Mouse (Mus musculus): ENCODE measurements around the gene Thumpd3. TPM values are rescaled to one million over a fixed set of nuclear protein-coding genes. Genes with fewer than 3 reads are reported as not detected.

The Thumpd3 gene
- 67.9 and 68.5 TPM in 2 replicates for polyA plus RNA-seq (2015; fragmentation: Nextera tagmentation; extraction: Ambion mirVana)

DNA sequence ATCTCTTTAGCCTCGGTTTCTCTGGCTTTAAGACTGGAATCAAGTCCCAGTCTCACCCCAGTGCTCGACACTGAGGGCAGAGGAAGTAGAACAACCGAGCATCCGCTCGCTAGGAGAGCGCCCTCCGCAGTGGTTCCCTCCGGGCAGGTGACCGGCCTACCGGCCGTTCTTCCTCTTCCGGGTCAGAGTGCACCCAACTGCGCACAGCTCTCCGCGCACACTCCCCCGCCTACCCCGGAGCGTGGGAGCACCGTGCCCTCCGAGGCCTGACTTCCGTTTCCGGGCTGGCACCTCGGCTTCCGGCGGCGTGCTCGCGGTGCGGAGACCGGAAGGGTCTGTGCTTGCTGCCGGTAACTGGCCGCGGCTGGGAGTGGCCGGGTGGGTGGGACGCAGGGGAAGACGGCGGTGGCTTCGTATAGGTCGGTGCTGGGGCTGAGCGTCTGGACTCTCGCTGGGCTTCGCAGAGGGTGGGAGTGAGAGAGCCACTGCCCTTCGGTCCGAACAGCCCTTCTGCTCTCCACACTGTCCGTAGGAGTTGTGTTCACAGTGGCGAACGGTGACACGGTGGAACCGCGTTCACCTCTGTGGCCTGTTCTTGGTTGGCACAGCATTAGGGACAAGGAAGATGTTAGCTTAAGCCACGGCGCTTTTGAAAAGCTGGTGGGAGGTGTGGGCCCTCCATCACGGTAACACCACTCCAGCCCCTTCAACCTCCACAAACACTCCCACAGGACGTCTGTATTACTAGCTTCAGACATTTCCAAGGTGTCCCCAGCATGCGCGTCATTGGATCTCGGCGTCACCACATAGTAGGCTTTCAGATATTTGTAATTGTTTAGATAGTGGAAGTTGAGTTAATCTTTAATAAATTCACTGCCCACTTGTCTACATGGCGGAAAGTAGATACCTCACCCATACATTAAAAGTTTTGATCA, at the start of gene Thumpd3:
Gene Thumpd3, plus strand, starts transcription at position 185 of the 935 bp plus-strand sequence.
- peak; percentile 99 for DNase-seq (ENCODE audit: low spot score)

DNA sequence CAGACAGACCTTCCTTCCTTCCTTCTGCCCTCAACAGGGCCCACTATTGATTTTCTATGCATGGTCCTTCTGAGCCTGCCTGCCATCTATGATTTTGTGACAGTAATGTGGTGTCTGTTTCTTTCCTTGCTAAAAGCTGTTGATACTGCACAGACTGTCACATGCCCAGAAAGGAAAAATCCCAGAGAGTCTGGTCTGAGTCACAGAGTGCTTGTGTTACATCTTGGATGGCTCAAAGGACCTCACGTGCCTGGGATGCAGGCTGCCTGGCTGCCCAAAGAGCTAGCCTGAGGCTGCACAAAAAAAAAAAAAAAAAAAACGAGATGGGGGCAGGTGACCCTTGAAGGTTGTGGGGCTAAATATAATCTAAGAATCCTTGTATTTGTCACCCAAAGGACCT, 46.8 kb upstream of the Thumpd3 start:
- no peak for DNase-seq (ENCODE audit: low spot score)

DNA sequence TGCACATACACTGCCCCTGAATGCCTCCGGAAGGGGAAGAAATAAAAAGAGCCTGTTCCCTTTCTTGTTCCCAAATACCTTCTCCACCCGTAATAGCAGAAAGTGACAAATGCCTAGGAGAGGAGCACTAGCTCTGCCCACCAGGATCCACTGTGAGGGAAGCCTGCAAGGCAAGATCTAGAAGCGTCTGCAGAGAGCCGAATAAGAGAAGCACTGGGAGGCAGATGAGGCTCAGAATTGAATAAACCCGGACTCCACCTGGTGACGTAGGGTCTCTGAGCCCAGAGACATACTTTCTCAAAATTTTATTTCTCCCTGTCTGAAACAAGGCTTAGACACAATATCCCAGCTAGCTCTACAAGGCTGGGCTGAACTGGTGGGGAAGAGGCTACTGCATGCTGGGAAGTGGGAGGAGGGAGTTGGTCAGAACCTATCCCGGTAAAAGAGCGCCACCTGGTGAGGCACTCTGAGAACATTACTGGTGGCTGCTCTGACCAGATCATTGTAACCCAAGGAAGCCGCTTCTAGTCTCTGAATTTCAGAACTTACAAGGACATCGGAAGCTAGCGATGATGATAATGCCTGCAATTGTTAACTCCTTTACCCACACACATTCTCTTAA, 45.2 kb upstream of the Thumpd3 start:
- peak; percentile 79 for DNase-seq (ENCODE audit: low spot score)

DNA sequence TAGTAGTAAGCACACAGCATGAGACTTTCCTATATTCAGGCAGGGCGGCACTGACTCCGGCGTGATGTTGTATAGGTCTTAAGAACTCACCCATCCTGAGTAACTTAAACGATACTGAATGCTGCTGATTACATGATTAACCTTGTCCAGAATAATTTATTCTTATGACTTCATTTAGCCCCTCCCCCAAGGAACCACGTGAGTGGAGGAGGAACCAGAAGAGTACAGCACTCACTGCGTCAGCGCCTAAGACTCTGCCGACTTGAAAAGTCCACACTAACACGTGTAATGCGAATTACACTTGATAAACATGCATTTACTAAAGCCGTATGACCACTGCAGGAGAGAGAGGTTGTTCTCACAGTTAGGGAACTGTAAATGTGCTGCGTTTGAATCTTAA, 44.3 kb upstream of the Thumpd3 start:
- no peak for DNase-seq (ENCODE audit: low spot score)

DNA sequence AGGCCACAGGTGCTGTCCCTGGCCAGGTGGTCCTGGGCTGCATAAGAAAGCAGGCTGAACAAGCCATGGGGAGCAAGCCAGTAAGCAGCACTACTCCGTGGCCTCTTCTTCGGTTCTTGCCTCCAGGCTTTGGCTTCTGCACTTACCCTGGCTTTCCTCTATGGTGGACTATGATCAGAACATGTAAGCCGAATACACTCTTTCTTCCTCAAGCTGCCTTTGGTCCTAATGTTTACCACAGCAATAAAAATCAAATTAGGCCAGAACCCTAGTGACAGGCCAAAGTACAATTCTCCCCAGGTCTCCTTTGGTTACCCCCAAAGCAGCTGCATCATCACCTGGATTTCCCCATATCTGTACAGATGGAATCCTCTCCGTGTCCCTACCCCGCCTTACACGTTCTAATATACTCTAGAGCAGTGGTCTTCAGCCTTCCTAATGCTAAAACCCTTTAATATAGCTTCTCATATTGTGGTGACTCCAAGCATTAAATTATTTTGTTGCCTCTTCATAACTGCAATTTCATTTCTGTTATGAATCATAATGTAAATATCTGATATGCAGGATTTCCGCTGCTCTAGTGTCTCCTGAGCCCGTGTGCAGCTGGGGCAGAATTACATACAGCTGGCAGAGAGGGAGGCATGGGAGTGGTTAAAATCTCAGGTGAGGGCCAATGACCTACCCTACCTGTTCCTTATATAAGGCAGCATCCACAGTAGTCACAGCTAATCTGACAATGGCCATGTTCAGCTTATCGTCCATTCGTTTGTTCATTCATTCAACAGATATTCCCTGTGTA, 42.5 kb upstream of the Thumpd3 start:
- DNase-seq (ENCODE audit: low spot score) = no peak

DNA sequence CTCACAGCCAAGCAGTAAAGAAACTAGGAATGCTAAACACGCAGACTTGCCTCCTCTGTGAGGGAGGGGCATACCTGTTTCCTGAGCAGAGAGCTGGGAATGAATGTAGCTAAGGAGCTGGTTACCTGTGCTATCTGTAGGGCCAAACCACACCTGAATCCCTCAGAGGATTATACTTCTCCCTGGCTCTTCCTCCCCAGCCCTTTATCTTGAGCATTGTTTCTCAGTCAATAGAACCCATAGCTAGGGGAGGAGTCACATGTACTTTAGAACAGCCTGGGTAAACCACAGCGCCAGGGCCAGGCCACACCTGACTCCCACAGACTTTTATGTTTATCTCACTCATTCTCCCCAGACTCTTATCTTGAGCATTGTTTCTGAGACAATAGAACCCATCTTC, 39.2 kb upstream of the Thumpd3 start:
- no peak for DNase-seq (ENCODE audit: low spot score)

DNA sequence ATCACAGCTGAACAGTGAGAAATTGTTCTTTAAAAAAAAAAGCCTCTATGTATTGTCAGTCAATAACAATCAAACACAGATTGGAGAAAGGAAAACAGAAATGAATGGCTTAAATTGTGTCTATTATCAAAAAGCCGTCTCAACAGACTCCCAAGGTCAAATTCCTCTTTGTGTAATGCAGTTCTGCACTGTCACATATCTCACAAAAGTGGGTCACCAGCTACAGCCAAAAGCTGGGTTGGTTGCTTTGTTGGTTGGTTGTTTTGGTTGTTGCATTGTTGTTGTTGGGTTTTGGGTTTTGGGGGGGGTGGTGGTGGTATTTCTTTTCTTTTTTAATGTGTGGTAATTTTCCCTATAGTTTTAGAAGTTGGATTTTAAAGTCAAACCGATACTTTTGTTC, 34.1 kb upstream of the Thumpd3 start:
- DNase-seq (ENCODE audit: low spot score) = no peak

DNA sequence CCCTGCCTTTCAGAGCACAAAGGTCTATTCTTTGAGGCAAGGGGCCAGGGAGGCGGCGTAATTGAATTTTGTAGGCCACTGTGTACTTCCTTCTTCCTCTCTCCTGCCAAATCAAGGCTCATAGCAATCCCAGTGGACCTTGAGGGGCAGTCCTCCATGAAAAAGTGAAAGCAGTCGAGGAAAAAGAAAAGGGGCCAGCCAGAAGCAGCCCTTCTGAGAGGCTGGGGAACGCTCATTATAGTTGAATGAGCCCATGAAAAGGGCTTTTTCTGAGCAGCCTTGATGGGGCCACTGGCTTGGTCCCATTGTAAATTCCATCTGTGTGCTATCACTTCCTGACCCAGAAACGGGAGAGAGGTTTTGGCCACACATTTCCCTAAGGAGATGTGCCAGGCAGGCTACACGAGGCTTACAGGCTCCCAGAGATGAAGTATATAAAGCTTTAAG, 33.5 kb upstream of the Thumpd3 start:
- DNase-seq (ENCODE audit: low spot score) = no peak

DNA sequence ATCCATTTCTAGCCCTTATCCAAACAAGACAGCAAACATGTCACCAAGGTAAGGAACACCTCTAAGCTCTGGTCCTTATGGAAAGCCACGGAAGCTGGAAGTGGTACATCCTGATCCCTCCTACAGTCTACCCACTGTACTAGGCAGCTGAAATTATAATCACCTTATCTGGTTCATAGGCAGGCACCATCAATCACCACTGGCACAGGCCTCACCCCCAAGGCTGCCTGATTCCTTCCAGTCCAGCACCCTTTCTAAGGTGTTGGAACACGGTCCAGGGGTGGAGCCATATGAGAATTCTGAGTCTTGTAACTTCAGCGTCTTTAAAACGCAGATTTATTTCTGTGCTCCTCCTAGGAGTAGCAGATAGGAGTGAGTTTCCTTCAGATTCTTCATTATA, 32.5 kb upstream of the Thumpd3 start:
- no peak for DNase-seq (ENCODE audit: low spot score)

DNA sequence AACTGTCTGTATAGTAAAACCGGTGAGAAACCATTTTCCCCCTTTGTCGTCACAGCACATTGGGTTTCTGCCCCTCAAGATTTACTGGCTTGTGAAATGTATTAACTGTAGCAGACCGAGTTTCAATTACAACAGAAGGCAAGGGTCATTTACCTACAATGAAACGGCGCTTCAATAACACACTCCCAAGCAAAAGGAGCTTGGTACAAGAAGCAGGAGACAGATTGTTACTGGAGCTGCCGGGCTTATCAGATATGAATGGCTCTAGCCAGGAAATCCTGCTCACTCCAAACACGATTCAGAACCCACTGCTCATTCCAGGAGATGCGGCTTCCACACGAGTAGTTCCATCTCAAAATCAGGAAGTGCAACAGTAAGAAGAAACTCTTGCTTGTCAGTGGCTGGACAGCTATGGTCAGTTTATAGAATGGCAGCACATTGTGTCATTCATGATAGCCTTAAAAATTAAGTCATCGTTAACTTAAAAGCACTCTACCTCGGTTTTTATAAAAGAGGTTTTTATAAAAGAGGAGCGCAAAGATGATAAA, 28.5 kb upstream of the Thumpd3 start:
- no peak for DNase-seq (ENCODE audit: low spot score)

DNA sequence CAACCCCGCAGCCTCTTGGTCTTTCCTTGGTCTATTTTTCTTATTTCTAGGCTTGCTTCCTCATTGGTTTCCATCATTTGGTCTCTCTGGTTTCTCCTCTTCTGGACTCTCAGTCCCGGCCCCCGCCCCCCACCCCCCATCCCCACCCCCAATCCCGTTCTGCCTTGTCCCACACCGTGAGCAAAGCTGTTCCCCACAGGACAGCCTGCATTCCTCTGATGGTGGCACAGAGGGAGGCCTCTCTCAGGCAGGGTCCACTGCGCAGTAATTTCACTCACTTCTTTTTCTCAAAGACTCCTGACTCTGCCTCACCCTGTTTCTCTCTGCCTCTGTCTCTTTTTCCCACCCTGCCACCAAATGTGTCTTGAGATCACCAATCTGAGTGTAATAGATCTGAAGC, 27.9 kb upstream of the Thumpd3 start:
- DNase-seq (ENCODE audit: low spot score) = no peak

DNA sequence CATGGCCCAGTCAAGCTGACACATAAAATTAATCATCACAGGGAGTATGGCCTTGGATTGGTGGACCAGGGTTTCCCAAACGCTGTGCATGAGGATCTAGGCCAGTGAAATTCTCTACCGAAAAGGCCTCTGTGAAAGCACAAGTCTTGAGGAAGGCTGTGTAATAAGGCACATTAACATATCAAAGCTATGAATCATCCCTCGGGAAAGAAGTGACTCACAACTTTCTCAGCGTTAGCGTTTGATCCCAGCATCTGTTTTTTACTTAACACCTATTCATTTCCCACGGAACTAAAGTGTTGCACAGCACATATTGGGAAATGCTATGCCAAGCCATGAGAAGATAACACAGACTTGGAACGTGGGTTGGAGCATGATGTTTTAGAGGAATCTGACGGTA, 21.2 kb upstream of the Thumpd3 start:
- no peak for DNase-seq (ENCODE audit: low spot score)

DNA sequence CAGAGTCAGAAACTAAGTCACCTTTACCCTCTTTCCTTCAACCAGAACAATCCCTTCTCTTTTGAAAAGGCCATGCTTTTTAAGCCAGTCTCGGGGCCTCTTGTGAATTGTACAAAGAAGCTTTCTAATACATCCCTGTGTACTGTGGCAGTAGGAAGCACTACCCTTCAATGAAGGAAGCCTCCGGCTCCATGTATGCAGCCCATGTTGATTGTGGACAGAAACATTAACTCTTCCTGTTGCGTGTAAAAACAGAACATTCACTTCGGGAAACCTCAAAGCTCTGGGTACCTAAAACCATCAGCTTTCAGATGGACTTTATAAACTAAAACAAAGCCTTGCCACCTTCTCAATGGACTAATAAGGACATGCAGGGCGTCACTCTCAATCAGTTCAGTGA, 20.3 kb upstream of the Thumpd3 start:
- no peak for DNase-seq (ENCODE audit: low spot score)

DNA sequence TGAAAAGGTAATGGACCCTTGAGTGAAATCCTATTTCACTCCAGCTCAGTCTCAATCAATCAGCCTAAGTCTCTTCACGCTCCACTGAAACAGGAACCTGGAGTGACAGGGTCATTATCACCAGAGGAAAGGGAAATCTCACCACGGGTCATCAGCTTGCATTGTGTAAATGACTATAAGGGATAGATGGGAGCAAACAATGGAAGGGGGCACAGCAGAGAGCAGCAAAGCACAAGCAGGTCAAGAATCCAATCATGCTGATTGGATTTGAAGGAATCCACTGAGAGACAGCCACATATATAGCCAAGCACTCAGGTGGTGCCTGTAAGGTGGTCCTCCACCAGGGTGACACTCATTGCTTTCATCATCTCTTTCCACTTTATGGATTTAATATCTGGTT, 18.6 kb upstream of the Thumpd3 start:
- no peak for DNase-seq (ENCODE audit: low spot score)

DNA sequence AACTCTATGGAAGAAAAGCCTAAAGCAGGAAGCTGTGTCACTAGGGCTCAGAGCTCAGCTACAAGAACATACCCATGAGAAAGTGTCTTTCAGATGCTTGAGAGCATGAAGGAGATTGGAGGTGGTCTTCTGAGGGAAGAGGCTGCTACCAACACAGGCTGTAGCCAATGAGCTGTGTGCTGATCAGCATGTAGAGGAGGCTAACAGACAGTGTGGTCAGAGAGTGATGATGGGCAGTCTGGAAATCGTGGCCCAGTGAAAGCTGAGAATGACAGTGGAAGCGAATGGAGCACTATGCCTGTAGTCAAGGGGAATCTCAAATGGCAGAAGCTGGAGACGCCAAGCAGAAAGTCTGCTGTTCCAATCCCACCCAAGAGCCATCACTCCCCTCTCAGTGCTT, 17.0 kb upstream of the Thumpd3 start:
- DNase-seq (ENCODE audit: low spot score) = no peak

DNA sequence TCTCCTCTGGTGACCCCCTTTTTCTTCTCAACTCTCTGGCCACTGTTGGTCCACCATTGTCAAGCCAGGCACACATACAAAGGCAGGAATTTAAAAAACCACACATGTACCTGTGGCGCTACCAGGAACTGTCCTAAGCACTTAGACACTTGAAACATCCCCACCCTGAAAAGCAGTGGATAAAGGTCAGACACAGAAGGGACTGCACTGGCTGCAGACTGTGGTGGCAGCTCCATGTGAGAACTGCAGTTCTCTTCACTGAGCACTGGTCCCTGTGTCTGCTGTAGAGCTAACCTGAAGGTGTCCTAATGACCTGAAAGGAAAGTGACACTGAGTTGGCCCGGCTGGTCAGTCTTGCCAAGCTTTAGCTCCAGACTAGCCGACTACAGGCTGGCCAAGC, 15.5 kb upstream of the Thumpd3 start:
- DNase-seq (ENCODE audit: low spot score) = no peak

DNA sequence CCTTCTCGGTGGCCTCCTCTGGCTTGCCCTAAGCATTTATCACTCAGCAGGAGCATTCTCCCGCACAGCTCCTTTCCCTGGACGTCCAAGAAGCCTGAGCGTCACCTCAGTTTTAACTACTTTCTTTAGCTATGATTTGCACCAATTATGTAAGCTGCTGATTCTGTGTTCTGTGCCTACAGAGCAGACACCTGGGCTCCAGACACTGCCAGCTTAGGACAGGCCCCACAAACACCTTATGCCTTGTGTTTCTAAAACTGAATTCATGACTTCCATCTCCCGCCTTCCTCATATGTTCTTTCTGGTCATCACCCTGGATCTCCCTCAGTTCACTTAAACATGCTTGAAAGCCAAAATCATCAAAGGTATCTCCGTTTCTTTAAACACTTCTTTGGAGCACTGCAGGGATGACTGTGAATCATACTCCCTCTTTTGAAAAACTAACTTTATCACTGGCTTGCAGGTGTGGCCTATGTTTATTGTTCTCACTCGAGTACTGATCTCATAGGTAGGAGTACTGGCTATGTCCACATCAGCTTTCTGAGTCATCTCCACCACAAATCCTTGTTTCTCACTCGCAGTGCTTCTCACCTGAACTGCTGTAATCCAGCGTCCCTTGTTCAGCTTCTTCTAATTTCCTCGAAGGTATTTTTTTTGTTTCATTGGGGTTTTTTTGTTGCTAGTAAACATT, 14.9 kb upstream of the Thumpd3 start:
- DNase-seq (ENCODE audit: low spot score) = no peak

DNA sequence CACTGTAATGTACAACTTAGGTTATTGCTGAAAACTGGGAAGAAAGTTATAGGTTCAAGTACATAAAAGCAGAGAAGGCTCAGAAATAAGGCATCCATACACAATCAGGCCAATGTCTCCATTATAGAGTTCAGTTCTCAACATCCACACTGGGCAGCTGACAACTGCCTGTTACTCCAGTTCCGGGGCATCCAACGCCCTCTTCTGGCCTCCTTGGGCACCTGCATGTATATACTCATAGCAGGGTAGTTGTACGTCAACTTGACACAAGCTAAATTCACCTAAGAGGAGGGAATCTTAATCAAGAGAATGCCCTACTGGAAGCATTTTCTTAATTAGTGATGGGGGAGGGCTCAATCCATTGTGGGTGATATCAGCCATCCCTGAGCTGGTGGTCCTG, 13.9 kb upstream of the Thumpd3 start:
- DNase-seq (ENCODE audit: low spot score) = no peak

DNA sequence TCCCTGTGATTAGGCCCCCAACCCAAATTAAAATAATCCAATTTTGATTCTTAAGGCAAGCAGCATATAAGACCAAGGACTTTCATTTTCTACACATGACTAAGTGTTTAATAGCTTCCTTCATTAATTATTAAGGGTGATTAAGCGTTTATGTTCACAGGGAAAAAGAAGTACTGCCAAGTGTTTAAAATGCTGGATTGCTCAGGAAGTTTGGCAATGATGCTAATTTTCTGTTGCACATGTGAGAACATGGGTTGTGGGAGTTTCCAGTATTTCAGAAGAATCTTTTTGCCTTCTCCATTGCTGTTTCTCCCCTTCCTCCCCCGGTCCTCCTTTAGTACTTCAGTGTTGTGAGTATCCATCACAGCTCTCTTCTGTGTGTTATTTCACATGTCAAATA, 12.8 kb upstream of the Thumpd3 start:
- DNase-seq (ENCODE audit: low spot score) = no peak

DNA sequence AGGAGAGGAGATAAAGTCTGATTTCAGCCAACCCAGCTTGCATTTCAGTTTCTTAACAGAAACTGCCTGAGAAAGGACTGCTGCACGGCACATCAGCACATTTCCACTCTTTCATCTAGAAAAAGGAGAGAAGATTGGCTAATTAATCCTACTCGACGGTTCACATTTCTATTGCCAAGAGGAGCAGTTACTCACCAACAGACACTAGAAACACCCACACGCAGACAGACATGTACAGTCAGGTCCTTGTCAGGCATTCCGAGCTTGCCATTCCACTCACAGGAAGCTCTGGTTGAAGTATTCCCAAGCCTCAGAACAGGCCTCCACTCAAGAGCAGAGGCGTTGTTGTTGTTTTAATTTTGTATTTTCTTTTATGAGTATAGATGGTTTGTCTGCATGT, 11.6 kb upstream of the Thumpd3 start:
- no peak for DNase-seq (ENCODE audit: low spot score)

Measured in thymus, postnatal 0 days (tissue).